Mouse (Mus musculus) MN1 (cell line): ENCODE measurements around the gene Olfr412.

Experiments
- DNase-seq: peaks from one replicate; pipeline ENCODE4 v3.0.0-alpha.2; 2016; ENCODE audit warnings: low spot score

Gene Olfr412

GRCm38 (mm10) chr11:74413449-74413972, 51.6 kb downstream of the Olfr412 start:
- no peak for DNase-seq

- no peak for DNase-seq
Measured at GRCm38 (mm10) chr11:74414112-74414511, 52.2 kb downstream of the Olfr412 start.

GRCm38 (mm10) chr11:74415736-74416135, 53.9 kb downstream of the Olfr412 start:
- DNase-seq: no peak
